Mouse (Mus musculus) monocyte, adult 5-6 weeks (primary cell): ENCODE results near the gene Tnp1. TPM values are rescaled to one million over a fixed set of nuclear protein-coding genes. Genes with fewer than 3 reads are reported as not detected.

Experiments used
- total RNA-seq: library from RNA; stranded (forward); fragments of 200-1000, 200-491, 200-594 nt; gene quantifications from 3 replicates; pipeline ENCODE4 v1.2.3, GENCODE M21; 2017

Tnp1 gene
- total RNA-seq, 1 experiment from 2014 or later = 2.3 TPM

Other genes starting within 250 kb of the Tnp1 start
- not detected in 3 replicates for gene Igfbp2, start 191.4 kb downstream of the Tnp1 start, total RNA-seq
- gene Igfbp5, start 141.0 kb downstream of the Tnp1 start, total RNA-seq = 0.19 to 0.64 TPM in 2 of 3 replicates, not detected in the other